Mouse (Mus musculus) kidney, postnatal 36 days (tissue): ENCODE data around the gene Galnt6.

Source experiments
- DNase-seq, 2 experiments: peaks; one replicate each; pipeline ENCODE4 v3.0.0; 2021 to 2022; ENCODE audit warnings: mixed read lengths in 2 of 2

Gene Galnt6

GRCm38 (mm10) chr15:100719217-100719616, 10.0 kb downstream of the Galnt6 start:
- DNase-seq: no peak

- peak in 1 of 2 experiments; percentile 41 for DNase-seq
Observed at GRCm38 (mm10) chr15:100718572-100718971, 10.6 kb downstream of the Galnt6 start.

GRCm38 (mm10) chr15:100717933-100718332, 11.2 kb downstream of the Galnt6 start:
- no peak for DNase-seq

- DNase-seq: peak; percentile 29 to 54
Observed at GRCm38 (mm10) chr15:100715399-100715993, 13.7 kb downstream of the Galnt6 start.

- DNase-seq: peak; percentile 17 to 39
Observed at GRCm38 (mm10) chr15:100714470-100714869, 14.7 kb downstream of the Galnt6 start.

- DNase-seq: peak; percentile 63 to 75
Observed at GRCm38 (mm10) chr15:100710838-100711237, 18.3 kb downstream of the Galnt6 start.

- DNase-seq: no peak
Observed at GRCm38 (mm10) chr15:100708433-100709078, 20.6 kb downstream of the Galnt6 start.

- DNase-seq: no peak
Observed at GRCm38 (mm10) chr15:100706226-100706625, 22.9 kb downstream of the Galnt6 start.

- DNase-seq: no peak
Observed at GRCm38 (mm10) chr15:100705376-100705775, 23.8 kb downstream of the Galnt6 start.

- no peak for DNase-seq
Observed at GRCm38 (mm10) chr15:100703913-100704312, 25.3 kb downstream of the Galnt6 start.

GRCm38 (mm10) chr15:100701856-100702255, 27.3 kb downstream of the Galnt6 start:
- no peak for DNase-seq

- DNase-seq: no peak
Observed at GRCm38 (mm10) chr15:100701108-100701507, 28.1 kb downstream of the Galnt6 start.

GRCm38 (mm10) chr15:100700424-100700823, 28.8 kb downstream of the Galnt6 start:
- no peak for DNase-seq

- no peak for DNase-seq
Observed at GRCm38 (mm10) chr15:100699386-100699785, 29.8 kb downstream of the Galnt6 start.

GRCm38 (mm10) chr15:100698078-100698477, 31.1 kb downstream of the Galnt6 start:
- peak; percentile 46 to 50 for DNase-seq

- DNase-seq: no peak
Observed at GRCm38 (mm10) chr15:100694406-100694805, 34.8 kb downstream of the Galnt6 start.

- no peak for DNase-seq
Observed at GRCm38 (mm10) chr15:100691990-100692389, 37.2 kb downstream of the Galnt6 start.

GRCm38 (mm10) chr15:100687430-100687971, 41.7 kb downstream of the Galnt6 start, which contains the start of gene Cela1:
Cela1 (minus strand) TSS chr15:100687921.
- DNase-seq: no peak

GRCm38 (mm10) chr15:100686989-100687388, 42.2 kb downstream of the Galnt6 start:
- no peak for DNase-seq

- DNase-seq: no peak
Observed at GRCm38 (mm10) chr15:100686434-100686833, 42.7 kb downstream of the Galnt6 start.

- DNase-seq: no peak
Observed at GRCm38 (mm10) chr15:100685849-100686248, 43.3 kb downstream of the Galnt6 start.

- no peak for DNase-seq
Observed at GRCm38 (mm10) chr15:100685255-100685654, 43.9 kb downstream of the Galnt6 start.

- DNase-seq: no peak
Observed at GRCm38 (mm10) chr15:100684450-100684849, 44.7 kb downstream of the Galnt6 start.

- DNase-seq: peak; percentile 87 to 92
Observed at GRCm38 (mm10) chr15:100683041-100683440, 46.1 kb downstream of the Galnt6 start.
